ENCODE assay signal across 19 mouse cellular contexts in genomic region chr19:36384426-36384825, GRCm38 (mm10). TPM values are rescaled to one million over a fixed set of nuclear protein-coding genes. Genes with fewer than 3 reads are reported as not detected.
DNase-seq lines count a peak whose midpoint lies in the region; ATAC-seq and TF ChIP-seq lines count a peak whose summit lies in the region.
"Had no signal": no experiment of that assay in that cellular context is flagged by ENCODE, and none has a peak within 500 bp of the region (broad histone marks: within the 10 kb centered on the region; RNA-seq: fewer than 3 reads in every experiment).

No protein-coding gene starts in this region.

- ATAC-seq in heart, embryonic 11.5 days (replicated peaks; ENCODE audit: insufficient number of reproducible peaks, low FRiP score, low TSS enrichment): 0 out of 2 replicates have a peak, but pooled peaks have one; percentile 35
- ATAC-seq in intestine, embryonic 16.5 days: peak; percentile 38; the same call in 1 of the 2 replicates
- ATAC-seq: forebrain, embryonic 14.5 days had no signal

- DNase-seq in heart, adult 9 months (ENCODE audit: low spot score in 2 of 2): no peak
- peak; percentile 51 for DNase-seq in ES-E14 (ENCODE audit: low read depth, low spot score)
- peak; percentile 65 for DNase-seq in thymus, postnatal 4 days
- no peak for DNase-seq in cerebellum, postnatal 4 days (ENCODE audit: low spot score in 2 of 2)
- no peak for DNase-seq in gastrocnemius, adult 18-20 months (ENCODE audit: low spot score)
- no peak for DNase-seq in gastrocnemius, adult 8-10 months (ENCODE audit: low spot score in 2 of 2)
- DNase-seq: B cell, adult 2 months; cerebellum, adult 2 months; gastrocnemius, adult 2 months; kidney, adult 2 months; kidney, postnatal 4 days; liver; midbrain, embryonic 14.5 days; right cerebral cortex, postnatal 25 days had no signal

- no peaks in the 10 kb centered on the region for H3K36me3 ChIP-seq in heart, embryonic 11.5 days (ENCODE audit: control insufficient read depth, insufficient read depth, low read length)
- no peaks in the 10 kb centered on the region for H3K36me3 ChIP-seq in ES-E14 (ENCODE audit: control insufficient read depth, insufficient read depth, low read length, poor library complexity, severe bottlenecking)
- no peaks in the 10 kb centered on the region for H3K36me3 ChIP-seq in intestine, embryonic 16.5 days (ENCODE audit: control insufficient read depth, insufficient read depth, low read length)
- H3K36me3 ChIP-seq: heart, embryonic 13.5 days; lung, embryonic 15.5 days had no signal

- H3K4me2 ChIP-seq in heart, embryonic 11.5 days: no peak overlapping the region
- H3K4me2 ChIP-seq in intestine, embryonic 16.5 days (ENCODE audit: low read depth, low read length): no peak overlapping the region
- H3K4me2 ChIP-seq: heart, embryonic 13.5 days; lung, embryonic 15.5 days had no signal

- no peak overlapping the region for H3K9ac ChIP-seq in heart, embryonic 11.5 days (ENCODE audit: low read depth, low read length)
- no peak overlapping the region for H3K9ac ChIP-seq in ES-E14 (ENCODE audit: insufficient read depth, low read depth, low read length, poor library complexity, severe bottlenecking)
- H3K9ac ChIP-seq in intestine, embryonic 16.5 days (ENCODE audit: low read depth, low read length): no peak overlapping the region
- H3K9ac ChIP-seq: heart, embryonic 13.5 days; lung, embryonic 15.5 days had no signal

- in situ Hi-C loops in ES-E14 (cut with MboI; ENCODE audit: low sequenced_read_pairs in 2 of 2, unreplicated experiment in 2 of 2): no loop called here

- no peaks in the 10 kb centered on the region for H3K4me1 ChIP-seq in heart, embryonic 11.5 days (ENCODE audit: control insufficient read depth, insufficient read depth, low read length)
- H3K4me1 ChIP-seq in ES-E14 (ENCODE audit: control insufficient read depth in 2 of 2, insufficient read depth in 2 of 2, low read length in 2 of 2, poor library complexity in 1 of 2): peaks cover 0 to 5% of the 10 kb centered on the region in 2 experiments; a peak in 1 of 4 replicates
- H3K4me1 ChIP-seq in intestine, embryonic 16.5 days (ENCODE audit: control insufficient read depth, insufficient read depth, low read length): 0 out of 2 replicates have a peak, but pooled peaks cover 4% of the 10 kb centered on the region
- H3K4me1 ChIP-seq: lung, embryonic 15.5 days had no signal

- no peaks in the 10 kb centered on the region for H3K9me3 ChIP-seq in heart, embryonic 11.5 days (replicated peaks; ENCODE audit: control insufficient read depth, low read length)
- no peaks in the 10 kb centered on the region for H3K9me3 ChIP-seq in ES-E14 (ENCODE audit: control insufficient read depth, insufficient read depth, low read depth, low read length)
- H3K9me3 ChIP-seq in intestine, embryonic 16.5 days (ENCODE audit: control insufficient read depth, low read length): no peaks in the 10 kb centered on the region
- H3K9me3 ChIP-seq: heart, embryonic 13.5 days; lung, embryonic 15.5 days had no signal

- H3K4me3 ChIP-seq in heart, embryonic 11.5 days (ENCODE audit: low read depth, low read length): no peak overlapping the region
- H3K4me3 ChIP-seq in ES-E14 (ENCODE audit: insufficient read depth in 1 of 2, low read depth in 1 of 2, low read length in 2 of 2, poor library complexity in 1 of 2, severe bottlenecking in 1 of 2): no peak overlapping the region
- H3K4me3 ChIP-seq in intestine, embryonic 16.5 days (ENCODE audit: low read length): no peak overlapping the region
- H3K4me3 ChIP-seq: gastrocnemius, adult 2 months; heart, embryonic 13.5 days; lung, embryonic 15.5 days had no signal

- H3K27me3 ChIP-seq in heart, embryonic 11.5 days (ENCODE audit: control insufficient read depth, insufficient read depth, low read length): no peaks in the 10 kb centered on the region
- no peaks in the 10 kb centered on the region for H3K27me3 ChIP-seq in intestine, embryonic 16.5 days (replicated peaks; ENCODE audit: control insufficient read depth, insufficient read depth, low read length)
- H3K27me3 ChIP-seq: heart, embryonic 13.5 days; lung, embryonic 15.5 days had no signal

- 0% methylated on average over 2 of the region's 2 CpGs for WGBS in heart, embryonic 11.5 days (ENCODE audit: insufficient replicate concordance)
- WGBS in intestine, embryonic 16.5 days: 22% methylated on average over 2 of the region's 2 CpGs

- H3K27ac ChIP-seq in heart, embryonic 11.5 days (ENCODE audit: low read depth, low read length): no peak overlapping the region
- no peak overlapping the region; the same call in 1 of the 2 replicates for H3K27ac ChIP-seq in ES-E14 (ENCODE audit: insufficient read depth, low read depth, low read length, poor library complexity, severe bottlenecking)
- no peak overlapping the region for H3K27ac ChIP-seq in intestine, embryonic 16.5 days (ENCODE audit: low read length)
- H3K27ac ChIP-seq: gastrocnemius, adult 2 months; heart, embryonic 13.5 days; lung, embryonic 15.5 days had no signal

TF ChIP-seq in ES-E14, 5 proteins besides CTCF, POLR2A, EP300 and RAD21:
- TF ChIP-seq MAFK (IDR thresholded peaks at IDR 0.05; ENCODE audit: insufficient read depth, low read depth, low read length): no peak
- TF ChIP-seq ZNF384 (IDR thresholded peaks at IDR 0.05; ENCODE audit: low read depth, low read length): no peak
- TF ChIP-seq CHD2 (IDR thresholded peaks at IDR 0.05; ENCODE audit: low read depth, low read length): no peak
- no peak for TF ChIP-seq ZC3H11A (IDR thresholded peaks at IDR 0.05; ENCODE audit: borderline replicate concordance, low read depth, low read length)
- TF ChIP-seq HCFC1 (IDR thresholded peaks at IDR 0.05; ENCODE audit: borderline replicate concordance, insufficient read depth, low read length): no peak

RNA-seq across cellular contexts. Expression of gene Pcgf5, which starts 36.3 kb away (rescaled TPM):
- 40.6 and 43.4 TPM in 2 replicates for polyA plus RNA-seq in heart, embryonic 11.5 days (2014; fragmentation: Nextera tagmentation; extraction: Ambion mirVana)
- total RNA-seq in ES-E14 (2012; rRNA removed): 16.0 and 21.5 TPM in 2 replicates
- polyA plus RNA-seq in intestine, embryonic 16.5 days (2015; fragmentation: Nextera tagmentation; extraction: Ambion mirVana): 17.0 and 17.9 TPM in 2 replicates
- 10 to 100 TPM; 41.2 to 41.5 TPM for total RNA-seq in gastrocnemius, adult 18-20 months (2021)
- 10 to 100 TPM; 43.6 to 49.1 (median 44.8) TPM for total RNA-seq in gastrocnemius, adult 8-10 months (2022)

Comparison
In these comparisons a context has a peak if more than half of its experiments do, and no peak if none do; other contexts are left out.
1. DNase-seq: peak in ES-E14 (single experiment) and thymus, postnatal 4 days (single experiment); none in heart, adult 9 months (0 of 2), cerebellum, postnatal 4 days (0 of 2), gastrocnemius, adult 18-20 months (single experiment) and gastrocnemius, adult 8-10 months (0 of 2).